Mouse (Mus musculus) telencephalon, adult 2 months (tissue): ENCODE data around the gene Mag.
"Not testable (repeated sequence)": the region's sequence is repeated elsewhere in the genome, so short reads cannot be mapped to it uniquely, and the experiment has no call there.

Experiments
- DNase-seq: peaks from one replicate; pipeline ENCODE4 v3.0.0-alpha.2; 2011; ENCODE audit warnings: low read depth, low spot score

Mag gene

GRCm38 (mm10) chr7:30940070-30940469, 25.4 kb upstream of the Mag start:
- not testable (repeated sequence) for DNase-seq

- not testable (repeated sequence) for DNase-seq
Observed at GRCm38 (mm10) chr7:30935422-30936099, 20.9 kb upstream of the Mag start.

GRCm38 (mm10) chr7:30924581-30924980, 9.9 kb upstream of the Mag start, which contains the start of gene Hamp2:
Gene Hamp2 (minus strand): TSS chr7:30924681.
- DNase-seq = not testable (repeated sequence)

GRCm38 (mm10) chr7:30924071-30924470, 9.4 kb upstream of the Mag start:
- no peak for DNase-seq

GRCm38 (mm10) chr7:30922490-30922889, 7.8 kb upstream of the Mag start:
- DNase-seq = not testable (repeated sequence)

- no peak for DNase-seq
Observed at GRCm38 (mm10) chr7:30920217-30920616, 5.5 kb upstream of the Mag start.

GRCm38 (mm10) chr7:30917219-30917618, 2.5 kb upstream of the Mag start:
- no peak for DNase-seq

- peak; percentile 27 for DNase-seq
Observed at GRCm38 (mm10) chr7:30916713-30917112, 2.0 kb upstream of the Mag start.

- no peak for DNase-seq
Observed at GRCm38 (mm10) chr7:30909773-30910172, 4.9 kb downstream of the Mag start.

GRCm38 (mm10) chr7:30908992-30909431, 5.7 kb downstream of the Mag start:
- DNase-seq = no peak

- no peak for DNase-seq
Observed at GRCm38 (mm10) chr7:30908277-30908991, 6.2 kb downstream of the Mag start.

GRCm38 (mm10) chr7:30904042-30904441, 10.6 kb downstream of the Mag start:
- DNase-seq = no peak

- no peak for DNase-seq
Observed at GRCm38 (mm10) chr7:30895217-30895616, 19.5 kb downstream of the Mag start.

GRCm38 (mm10) chr7:30892515-30892914, 22.2 kb downstream of the Mag start:
- no peak for DNase-seq

- DNase-seq = no peak
Observed at GRCm38 (mm10) chr7:30891746-30892145, 22.9 kb downstream of the Mag start.

GRCm38 (mm10) chr7:30890681-30891080, 24.0 kb downstream of the Mag start:
- no peak for DNase-seq

GRCm38 (mm10) chr7:30888786-30889185, 25.9 kb downstream of the Mag start:
- DNase-seq = no peak

GRCm38 (mm10) chr7:30887568-30888188, 27.0 kb downstream of the Mag start:
- DNase-seq = no peak

- DNase-seq = no peak
Observed at GRCm38 (mm10) chr7:30886852-30887251, 27.8 kb downstream of the Mag start.

- no peak for DNase-seq
Observed at GRCm38 (mm10) chr7:30884047-30884446, 30.6 kb downstream of the Mag start.

GRCm38 (mm10) chr7:30881367-30881766, 33.3 kb downstream of the Mag start:
- no peak for DNase-seq

GRCm38 (mm10) chr7:30880176-30880575, 34.5 kb downstream of the Mag start, which contains the start of gene Cd22:
Gene Cd22 (minus strand): TSS chr7:30880342.
- no peak for DNase-seq
